Mouse (Mus musculus) kidney, adult 11 months (tissue): ENCODE measurements around the gene Tcn2.
"Not testable (repeated sequence)": the region's sequence is repeated elsewhere in the genome, so short reads cannot be mapped to it uniquely, and the experiment has no call there.

Source experiments
- DNase-seq: peaks from one replicate; pipeline ENCODE4 v3.0.0; 2022

Tcn2 gene

DNA sequence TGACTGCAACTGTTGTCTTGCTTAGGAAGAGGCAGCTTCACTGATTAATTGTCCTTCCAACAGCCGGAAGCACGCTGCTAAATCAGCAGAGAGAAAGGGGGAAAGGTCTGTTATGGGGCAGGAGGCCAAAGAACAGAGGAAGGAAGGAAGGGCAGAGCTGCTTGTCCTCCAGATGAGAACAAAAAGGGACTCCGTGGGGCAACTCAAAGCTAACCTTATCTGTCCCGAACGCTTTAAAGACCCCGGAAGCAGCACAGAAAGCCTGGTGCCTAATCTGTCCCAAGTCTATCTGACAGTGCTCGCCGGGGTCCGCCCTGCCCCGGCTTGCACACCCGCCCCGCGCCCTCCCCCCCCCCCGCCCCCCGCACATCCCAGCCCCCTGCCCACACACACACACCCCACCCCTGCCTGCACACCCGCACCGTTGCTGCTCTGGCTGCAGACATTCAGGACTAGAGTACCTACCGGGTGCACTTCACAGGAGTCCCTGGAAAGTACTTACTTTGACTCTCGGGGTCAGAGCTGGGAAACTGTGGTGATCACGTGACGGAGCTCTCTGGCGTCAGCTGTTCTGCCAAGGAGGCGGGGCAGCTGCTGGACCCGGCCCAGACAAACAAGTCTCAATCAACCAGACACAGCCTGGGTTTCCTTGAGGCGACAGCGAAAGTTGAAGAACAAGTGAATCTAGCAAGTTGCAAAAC, at the start of gene Tcn2:
Tcn2 (minus strand) TSS at position 649 of the 701 bp plus-strand sequence.
- DNase-seq, result peak; percentile 96

DNA sequence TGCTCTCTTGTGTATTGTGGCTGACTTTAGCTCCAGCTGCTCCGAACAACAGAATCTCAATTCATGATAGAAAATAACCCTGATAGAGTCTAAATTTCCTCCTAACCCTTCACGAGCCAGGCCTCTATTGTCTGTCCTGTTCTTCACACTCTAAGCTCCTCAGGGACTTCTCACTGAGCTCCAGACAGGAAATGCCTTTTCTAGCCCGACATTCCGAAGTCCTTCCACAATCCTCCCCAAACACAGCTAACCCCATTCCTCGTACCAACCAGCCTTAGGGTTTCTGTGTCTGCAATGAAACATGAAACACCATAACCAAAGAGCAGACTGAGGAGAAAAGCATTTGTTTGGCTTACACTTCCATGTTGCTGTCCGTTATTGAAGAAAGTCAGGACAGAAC, 49.6 kb upstream of the Tcn2 start:
- no peak for DNase-seq

GRCm38 (mm10) chr11:3978421-3978820, 46.5 kb upstream of the Tcn2 start:
- peak; percentile 46 for DNase-seq

DNA sequence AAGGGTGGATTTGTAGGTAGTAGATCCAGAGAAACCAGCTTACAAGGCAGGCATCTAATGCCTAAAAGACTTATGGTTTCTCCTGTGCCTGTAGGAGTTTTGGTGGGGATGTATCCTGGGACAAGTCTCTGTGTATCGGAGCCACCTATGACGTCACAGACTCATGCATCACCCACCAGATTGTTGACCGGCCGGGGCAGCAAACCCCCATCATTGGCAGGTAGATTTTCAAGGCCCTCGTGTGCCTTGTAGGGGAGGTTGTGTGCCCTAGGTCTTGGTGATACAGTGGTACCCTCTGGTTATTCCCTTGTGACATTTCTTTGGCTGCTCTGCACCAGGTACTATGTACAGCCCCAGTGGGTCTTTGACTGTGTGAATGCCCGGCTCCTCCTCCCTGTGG, 44.7 kb upstream of the Tcn2 start, which contains the start of gene 4930556J24Rik:
4930556J24Rik (minus strand) TSS at position 101 of the 400 bp plus-strand sequence.
- DNase-seq, result no peak

DNA sequence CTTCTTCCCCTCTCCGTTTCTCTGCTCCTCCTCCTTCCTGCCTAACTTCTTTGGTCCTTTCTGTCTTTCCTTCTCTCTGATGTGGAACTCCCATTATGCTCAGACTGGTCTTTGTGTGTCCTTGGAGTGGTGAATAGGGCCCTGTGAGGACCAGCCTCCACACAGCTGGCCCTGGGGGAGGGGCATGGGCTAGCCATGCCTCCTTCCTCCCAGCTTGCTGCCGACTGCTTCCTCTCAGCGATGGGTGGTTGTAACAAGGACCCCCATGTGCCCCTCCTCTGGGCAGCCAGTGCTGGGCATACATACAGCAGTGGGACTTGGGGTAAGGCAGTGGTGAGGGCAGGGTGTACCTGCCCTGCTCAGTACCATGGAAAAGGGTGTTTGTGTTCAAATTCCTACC, 42.4 kb upstream of the Tcn2 start:
- no peak for DNase-seq

DNA sequence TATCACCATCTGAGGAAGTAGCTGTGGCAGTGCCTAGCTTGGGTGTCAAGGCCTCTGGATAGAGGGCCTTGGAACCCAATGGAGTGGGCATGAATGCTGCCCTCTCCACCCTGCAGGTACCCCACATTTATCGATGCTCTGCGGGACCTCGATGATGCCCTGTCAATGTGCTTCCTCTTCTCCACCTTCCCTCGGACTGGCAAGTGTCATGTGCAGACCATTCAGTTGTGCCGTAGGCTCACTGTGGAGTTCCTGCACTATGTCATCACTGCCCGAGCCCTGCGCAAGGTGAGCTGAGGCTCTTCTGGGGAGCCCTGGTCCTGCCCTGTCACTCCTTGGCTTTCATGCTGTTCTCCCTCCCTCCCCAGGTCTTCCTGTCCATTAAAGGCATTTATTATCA, 41.1 kb upstream of the Tcn2 start:
- DNase-seq, result no peak

DNA sequence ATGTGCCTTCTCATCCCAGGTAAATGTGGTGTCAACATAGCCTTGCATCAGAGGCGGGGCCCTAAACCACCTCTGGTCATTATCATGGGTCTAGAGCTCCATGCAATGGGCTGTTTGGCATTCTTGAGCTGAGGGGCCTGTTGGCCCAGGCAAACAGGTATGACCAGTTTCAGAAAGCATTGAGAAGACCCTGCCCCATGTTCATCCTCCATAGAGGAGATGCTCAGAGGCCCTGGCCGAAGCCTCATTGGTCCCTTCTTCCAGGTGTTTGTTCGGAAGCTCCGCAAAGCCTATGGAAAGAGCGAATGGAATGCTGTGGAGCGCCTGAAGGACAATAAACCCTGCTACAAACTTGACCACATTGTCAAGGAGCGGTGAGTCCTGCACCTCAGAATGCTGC, 38.4 kb upstream of the Tcn2 start:
- no peak for DNase-seq

DNA sequence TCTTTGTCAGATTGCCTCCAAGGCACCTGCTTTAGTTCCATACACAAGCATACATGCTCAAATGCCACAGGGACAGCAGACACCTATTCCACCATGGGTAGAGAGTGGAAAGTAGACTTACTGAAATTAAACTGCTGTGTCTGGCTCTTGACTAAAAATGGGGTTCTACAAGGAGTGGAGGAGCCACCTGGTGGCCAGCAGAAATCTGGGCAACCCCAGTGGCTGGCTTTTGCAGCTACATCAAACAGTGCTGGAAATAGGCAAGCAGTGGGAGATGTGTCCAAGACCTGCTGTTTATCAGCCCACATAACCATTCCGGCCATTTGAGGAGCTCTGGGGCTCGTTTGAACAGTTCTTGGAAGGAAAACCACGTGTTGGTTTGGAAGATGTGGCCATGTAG, 37.9 kb upstream of the Tcn2 start:
- DNase-seq, result no peak

- no peak for DNase-seq
These were observed 32.6 kb upstream of the Tcn2 start for GRCm38 (mm10) chr11:3964416-3965172.

GRCm38 (mm10) chr11:3963610-3964415, 31.9 kb upstream of the Tcn2 start, which contains the start of gene Pes1:
Gene Pes1 (plus strand): TSS chr11:3963975.
- DNase-seq, result peak; percentile 87

DNA sequence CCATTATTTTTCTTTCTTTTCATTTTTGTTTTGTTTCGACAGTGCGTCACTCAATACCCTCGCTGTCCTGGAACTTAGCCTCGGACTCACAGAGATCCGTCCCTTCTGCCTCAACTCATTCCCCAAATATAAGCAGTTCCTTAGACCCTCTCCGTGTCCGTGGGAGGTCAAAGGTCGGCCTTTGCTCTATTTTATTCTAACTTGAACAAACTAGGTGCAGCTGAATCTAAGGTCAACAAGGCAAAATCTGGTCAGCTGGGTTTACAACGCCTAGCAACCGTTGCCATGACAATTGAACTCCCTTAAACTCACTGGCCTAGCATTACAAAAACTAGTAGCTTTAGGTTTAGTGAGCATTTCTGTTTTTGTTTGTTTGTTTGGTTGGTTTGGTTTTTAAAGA, 31.2 kb upstream of the Tcn2 start:
- DNase-seq, result peak; percentile 50

DNA sequence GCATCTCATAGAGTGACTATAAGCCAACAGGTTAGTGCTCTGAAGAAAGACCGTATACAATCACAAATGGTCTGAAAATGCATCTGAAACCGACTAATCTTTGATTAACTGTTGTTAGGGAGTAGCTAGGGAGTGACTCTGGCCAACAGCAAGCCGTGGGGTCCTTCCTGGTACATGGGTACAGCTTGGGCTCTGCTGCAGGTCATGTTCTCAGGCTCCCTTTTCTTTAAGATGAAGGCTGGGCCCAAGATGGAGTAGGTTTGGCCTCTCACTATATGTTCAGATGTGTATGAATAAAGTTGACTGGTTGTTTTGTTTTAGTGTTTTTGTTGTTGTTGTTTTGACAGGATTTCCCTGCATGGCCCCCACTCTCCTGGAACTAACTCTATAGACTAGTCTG, 29.8 kb upstream of the Tcn2 start:
- no peak for DNase-seq

DNA sequence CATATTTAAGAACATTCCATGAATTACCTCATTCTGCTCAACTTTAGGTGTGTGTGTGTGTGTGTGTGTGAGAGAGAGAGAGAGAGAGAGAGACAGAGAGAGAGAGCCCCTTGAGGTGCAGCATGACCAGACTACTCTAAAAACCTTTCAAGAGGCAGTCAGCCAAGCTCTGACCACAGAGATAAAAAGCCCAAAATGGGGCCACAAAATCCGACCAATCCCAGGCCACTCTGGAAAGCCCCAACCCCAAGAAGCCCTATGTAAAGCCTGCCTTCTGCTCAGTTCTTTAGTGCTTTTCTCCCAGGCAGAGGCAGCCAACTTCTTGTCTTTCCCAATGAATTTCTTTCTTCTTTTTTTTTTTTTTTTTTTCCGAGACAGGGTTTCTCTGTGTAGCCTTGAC, 28.9 kb upstream of the Tcn2 start:
- DNase-seq, result no peak

GRCm38 (mm10) chr11:3955371-3955770, 23.4 kb upstream of the Tcn2 start:
- not testable (repeated sequence) for DNase-seq

GRCm38 (mm10) chr11:3954876-3955275, 22.9 kb upstream of the Tcn2 start:
- DNase-seq, result not testable (repeated sequence)

- no peak for DNase-seq
These were observed 14.4 kb upstream of the Tcn2 start for GRCm38 (mm10) chr11:3946386-3946785.

DNA sequence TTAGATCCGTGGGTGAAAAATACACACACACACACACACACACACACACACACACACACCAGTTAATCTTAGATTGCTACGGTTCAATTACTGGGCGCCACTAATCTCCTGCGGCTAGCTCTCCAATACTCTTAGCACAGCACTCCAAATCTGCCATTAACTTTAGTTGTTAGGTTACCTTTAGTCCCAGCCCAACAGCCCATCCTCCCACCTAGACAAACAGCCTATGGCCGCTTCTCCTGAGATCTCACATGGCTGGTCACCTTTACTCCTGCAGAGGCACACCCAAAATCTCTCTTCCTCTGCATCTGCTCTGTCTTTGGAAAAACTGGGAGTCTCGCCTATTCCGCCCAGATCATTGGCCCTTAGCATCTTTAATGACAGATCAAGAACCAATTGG, 9.4 kb upstream of the Tcn2 start:
- DNase-seq, result no peak

- DNase-seq, result peak; percentile 87
These were observed 5.4 kb upstream of the Tcn2 start for GRCm38 (mm10) chr11:3937321-3937874.

DNA sequence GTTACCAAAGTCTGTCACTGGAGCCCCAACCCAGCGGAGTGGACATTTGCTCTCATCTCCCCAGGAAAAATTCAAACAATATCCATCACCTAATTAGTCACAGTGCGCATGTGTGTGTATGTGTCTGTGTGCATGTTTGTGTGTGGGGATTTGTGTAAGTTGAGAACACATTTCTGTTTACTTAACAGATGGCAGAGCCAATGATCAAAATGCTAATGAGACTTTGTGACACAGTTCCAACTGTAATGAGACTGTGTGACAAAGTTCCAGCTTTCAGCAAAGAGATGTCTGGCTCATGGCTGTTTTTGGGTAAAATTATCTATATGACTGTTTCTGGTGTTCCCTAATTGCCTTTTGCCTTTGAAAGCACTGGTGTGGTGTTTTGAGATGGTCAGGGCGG, 4.4 kb upstream of the Tcn2 start:
- no peak for DNase-seq

DNA sequence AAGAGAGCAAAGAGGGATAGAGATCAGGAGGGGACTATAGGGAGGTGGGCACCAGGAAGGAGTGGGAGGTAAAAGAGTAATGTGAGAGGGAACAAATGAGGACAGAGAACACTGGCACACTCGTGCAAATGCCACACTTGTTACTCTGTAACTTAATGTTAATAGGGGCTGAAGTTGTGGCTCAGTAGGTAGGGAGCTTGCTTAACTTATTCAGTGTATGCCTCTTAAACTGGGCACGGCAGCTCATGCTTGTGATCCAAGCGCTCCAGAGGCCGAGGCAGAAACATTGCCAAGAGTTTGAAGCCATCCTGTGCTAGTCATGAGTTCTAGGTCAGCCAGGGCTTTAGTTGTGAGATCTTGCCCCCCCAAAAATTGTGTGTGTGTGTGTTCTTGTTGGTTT, 3.2 kb upstream of the Tcn2 start:
- DNase-seq, result peak; percentile 70

DNA sequence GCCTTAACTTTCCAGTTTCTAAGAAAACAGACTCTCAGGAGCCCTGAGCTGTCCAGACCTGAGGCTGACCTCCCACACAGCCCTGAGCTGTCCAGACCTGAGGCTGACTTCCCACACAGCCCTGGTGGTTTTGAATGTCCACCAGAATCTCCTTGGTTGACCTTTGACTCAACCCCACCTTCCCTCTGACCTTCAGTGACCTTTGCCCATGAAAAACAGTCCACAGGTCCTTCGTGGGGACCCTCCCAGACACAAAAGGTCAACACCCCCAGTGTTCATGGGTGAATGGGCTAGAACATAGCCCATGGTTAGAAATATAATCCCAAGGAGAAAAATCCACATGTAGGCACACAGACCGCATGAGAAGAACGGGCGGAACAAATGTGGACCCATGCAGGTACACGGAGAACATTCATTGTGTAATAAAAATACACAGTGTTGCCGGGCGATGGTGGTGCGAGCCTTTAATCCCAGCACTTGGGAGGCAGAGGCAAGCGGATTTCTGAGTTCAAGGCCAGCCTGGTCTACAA, 1.9 kb upstream of the Tcn2 start:
- no peak for DNase-seq

DNA sequence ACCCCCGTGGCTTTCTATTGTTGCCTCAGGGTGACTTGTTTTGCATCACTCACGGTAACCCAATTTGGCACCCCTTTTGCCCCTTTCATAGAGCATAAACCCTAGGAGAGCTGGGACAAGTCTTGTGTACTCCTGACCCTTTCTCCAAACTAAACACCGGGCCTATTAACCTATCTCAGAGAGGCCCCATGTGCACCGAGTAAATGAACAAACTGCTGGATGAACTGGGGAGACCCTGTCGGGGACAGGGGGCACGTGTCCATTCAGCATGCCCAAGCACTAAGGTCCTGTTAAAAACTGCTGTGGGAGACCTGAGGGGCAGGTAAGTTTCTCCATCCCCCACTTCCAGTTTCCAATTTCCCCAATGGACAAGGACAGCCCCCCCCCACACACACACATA, 1.0 kb downstream of the Tcn2 start:
- peak; percentile 59 for DNase-seq

GRCm38 (mm10) chr11:3930019-3930418, 1.9 kb downstream of the Tcn2 start:
- peak; percentile 15 for DNase-seq
